8 mouse cellular contexts compared by ENCODE assay signal in the genomic region with DNA sequence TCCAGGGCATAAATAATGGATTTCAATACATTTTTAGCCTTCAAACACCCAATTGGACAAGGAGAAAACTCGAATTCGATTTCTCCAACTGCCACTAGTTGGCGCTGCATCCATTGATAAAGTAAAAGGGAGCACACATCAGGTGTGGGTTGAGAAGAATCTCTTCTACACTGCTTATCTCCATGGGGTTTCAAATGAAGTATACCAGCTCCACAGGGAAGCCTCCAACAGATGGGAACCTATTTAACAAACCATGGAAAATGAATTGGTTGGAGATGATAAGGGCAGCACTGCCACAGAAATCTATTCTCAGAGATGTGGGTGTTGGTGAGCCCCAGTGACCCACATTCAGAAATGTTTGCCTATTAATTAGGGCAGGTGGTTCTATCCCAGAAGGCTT.
DNase-seq lines count a peak whose midpoint lies in the region; ATAC-seq and TF ChIP-seq lines count a peak whose summit lies in the region.

No protein-coding gene starts in this region.

- WGBS in lung, adult 2 months: 12% methylated on average over 3 of the region's 3 CpGs
- 23% methylated on average over 3 of the region's 3 CpGs for WGBS in midbrain, embryonic 16.5 days

- no peak for TF ChIP-seq CTCF in lung, adult 2 months (IDR thresholded peaks at IDR 0.05; ENCODE audit: insufficient read depth, low read length)

- H3K36me3 ChIP-seq in midbrain, embryonic 16.5 days (ENCODE audit: control insufficient read depth, insufficient read depth, low read length): no peaks in the 10 kb centered on the region

- no peak overlapping the region for H3K9ac ChIP-seq in midbrain, embryonic 16.5 days (ENCODE audit: low read depth, low read length)

- no peaks in the 10 kb centered on the region for H3K4me1 ChIP-seq in lung, adult 2 months (ENCODE audit: control insufficient read depth, insufficient read depth, low read length)
- H3K4me1 ChIP-seq in midbrain, embryonic 16.5 days (ENCODE audit: control insufficient read depth, insufficient read depth, low read length): no peaks in the 10 kb centered on the region

- H3K27ac ChIP-seq in midbrain, embryonic 16.5 days (ENCODE audit: low read length): no peak overlapping the region

- no peaks in the 10 kb centered on the region for H3K27me3 ChIP-seq in midbrain, embryonic 16.5 days (ENCODE audit: control insufficient read depth, insufficient read depth, low read depth, low read length)

- no peak for DNase-seq in frontal cortex, postnatal 25 days (ENCODE audit: low spot score in 2 of 2)
- DNase-seq in lung, postnatal 36 days: peak; percentile 0
- no peak for DNase-seq in lung, adult 2 months
- DNase-seq in cerebellum, adult 9-11 months: peak; percentile 5
- peak; percentile 6 for DNase-seq in mesoderm, embryonic 11.5 days (ENCODE audit: low read depth, low spot score)
- DNase-seq in kidney, adult 18-20 months: no peak

- H3K4me3 ChIP-seq in lung, adult 2 months (replicated peaks; ENCODE audit: extremely low read depth, low read depth, low read length): no peak overlapping the region
- no peak overlapping the region for H3K4me3 ChIP-seq in midbrain, embryonic 16.5 days (ENCODE audit: low read depth, low read length)

- TF ChIP-seq POLR2A in lung, adult 2 months (IDR thresholded peaks at IDR 0.05; ENCODE audit: borderline replicate concordance, extremely low read depth, low read depth, low read length): no peak

- H3K4me2 ChIP-seq in midbrain, embryonic 16.5 days (ENCODE audit: low read length): no peak overlapping the region

- no peaks in the 10 kb centered on the region for H3K9me3 ChIP-seq in midbrain, embryonic 16.5 days (replicated peaks; ENCODE audit: control insufficient read depth, low read length, poor library complexity, severe bottlenecking)

- peak; percentile 47; the same call in 1 of the 2 replicates for ATAC-seq in frontal cortex, adult (ENCODE audit: low TSS enrichment)
- no peak for ATAC-seq in midbrain, embryonic 16.5 days

Comparison
In these comparisons a context has a peak if more than half of its experiments do, and no peak if none do; other contexts are left out.
1. DNase-seq: peak in lung, postnatal 36 days (single experiment), cerebellum, adult 9-11 months (single experiment) and mesoderm, embryonic 11.5 days (single experiment); none in frontal cortex, postnatal 25 days (0 of 2), lung, adult 2 months (single experiment) and kidney, adult 18-20 months (single experiment).